Mouse (Mus musculus) kidney, postnatal 10 days (tissue): ENCODE data around the gene Prkcg.
A peak's percentile ranks its signal among the peaks of the same experiment; 100 is the strongest.
"Not testable (repeated sequence)": the region's sequence is repeated elsewhere in the genome, so short reads cannot be mapped to it uniquely, and the experiment has no call there.

ENCODE experiments used
- DNase-seq: peaks from one replicate; pipeline ENCODE4 v3.0.0; 2021; ENCODE audit warnings: mixed read lengths

Prkcg gene

GRCm38 (mm10) chr7:3288976-3289970 is at the start of gene Prkcg, which contains the start of gene Myadm:
Prkcg (plus strand) TSS chr7:3289179.
Myadm (plus strand) TSS chr7:3289080.
- peak; percentile 90 for DNase-seq

- no peak for DNase-seq
Measured at GRCm38 (mm10) chr7:3239193-3239592, 49.8 kb upstream of the Prkcg start.

GRCm38 (mm10) chr7:3260701-3261100 is 28.3 kb upstream of the Prkcg start:
- no peak for DNase-seq

- DNase-seq = no peak
Measured at GRCm38 (mm10) chr7:3261446-3261845, 27.5 kb upstream of the Prkcg start.

GRCm38 (mm10) chr7:3262789-3263188 is 26.2 kb upstream of the Prkcg start:
- DNase-seq = peak; percentile 56

- no peak for DNase-seq
Measured at GRCm38 (mm10) chr7:3264390-3265022, 24.5 kb upstream of the Prkcg start.

GRCm38 (mm10) chr7:3265311-3265710 is 23.7 kb upstream of the Prkcg start:
- no peak for DNase-seq

- DNase-seq = no peak
Measured at GRCm38 (mm10) chr7:3267261-3267660, 21.7 kb upstream of the Prkcg start.

- no peak for DNase-seq
Measured at GRCm38 (mm10) chr7:3267888-3268287, 21.1 kb upstream of the Prkcg start.

GRCm38 (mm10) chr7:3268291-3268690 is 20.7 kb upstream of the Prkcg start:
- DNase-seq = no peak

- DNase-seq = no peak
Measured at GRCm38 (mm10) chr7:3272206-3272605, 16.8 kb upstream of the Prkcg start.

- no peak for DNase-seq
Measured at GRCm38 (mm10) chr7:3275455-3276170, 13.4 kb upstream of the Prkcg start.

GRCm38 (mm10) chr7:3276781-3277180 is 12.2 kb upstream of the Prkcg start:
- DNase-seq = not testable (repeated sequence)

- no peak for DNase-seq
Measured at GRCm38 (mm10) chr7:3280080-3280653, 8.8 kb upstream of the Prkcg start.

- DNase-seq = peak; percentile 48
Measured at GRCm38 (mm10) chr7:3280654-3281153, 8.3 kb upstream of the Prkcg start.

- DNase-seq = no peak
Measured at GRCm38 (mm10) chr7:3281741-3282140, 7.2 kb upstream of the Prkcg start.

- no peak for DNase-seq
Measured at GRCm38 (mm10) chr7:3283081-3283875, 5.7 kb upstream of the Prkcg start.

GRCm38 (mm10) chr7:3284604-3285003 is 4.4 kb upstream of the Prkcg start:
- DNase-seq = no peak

GRCm38 (mm10) chr7:3286036-3286435 is 2.9 kb upstream of the Prkcg start:
- no peak for DNase-seq

- no peak for DNase-seq
Measured at GRCm38 (mm10) chr7:3287186-3287585, 1.8 kb upstream of the Prkcg start.

GRCm38 (mm10) chr7:3290257-3291033 is 1.5 kb downstream of the Prkcg start:
- DNase-seq = peak; percentile 99
